Mouse (Mus musculus): ENCODE results near the gene Tas2r126.
"Not testable (repeated sequence)": the region's sequence is repeated elsewhere in the genome, so short reads cannot be mapped to it uniquely, and the experiment has no call there.

Gene Tas2r126

DNA sequence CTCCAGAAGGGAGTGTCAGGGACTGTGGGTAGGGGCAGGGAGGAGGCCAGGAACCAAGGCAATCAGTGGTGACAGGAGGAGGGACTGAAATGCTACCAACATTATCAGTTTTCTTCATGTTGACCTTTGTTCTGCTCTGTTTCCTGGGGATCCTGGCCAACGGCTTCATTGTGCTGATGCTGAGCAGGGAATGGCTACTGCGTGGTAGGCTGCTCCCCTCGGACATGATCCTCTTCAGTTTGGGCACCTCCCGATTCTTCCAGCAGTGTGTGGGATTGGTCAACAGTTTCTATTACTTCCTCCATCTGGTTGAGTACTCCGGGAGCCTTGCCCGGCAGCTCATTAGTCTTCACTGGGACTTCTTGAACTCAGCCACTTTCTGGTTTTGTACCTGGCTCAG is at the start of gene Tas2r126:
Gene Tas2r126 (plus strand): TSS at position 90 of the 400 bp plus-strand sequence.
- DNase-seq (ENCODE audit: low spot score), result no peak

- DNase-seq (ENCODE audit: low spot score), result no peak
These were observed 48.7 kb upstream of the Tas2r126 start for GRCm38 (mm10) chr6:42385635-42386034.

DNA sequence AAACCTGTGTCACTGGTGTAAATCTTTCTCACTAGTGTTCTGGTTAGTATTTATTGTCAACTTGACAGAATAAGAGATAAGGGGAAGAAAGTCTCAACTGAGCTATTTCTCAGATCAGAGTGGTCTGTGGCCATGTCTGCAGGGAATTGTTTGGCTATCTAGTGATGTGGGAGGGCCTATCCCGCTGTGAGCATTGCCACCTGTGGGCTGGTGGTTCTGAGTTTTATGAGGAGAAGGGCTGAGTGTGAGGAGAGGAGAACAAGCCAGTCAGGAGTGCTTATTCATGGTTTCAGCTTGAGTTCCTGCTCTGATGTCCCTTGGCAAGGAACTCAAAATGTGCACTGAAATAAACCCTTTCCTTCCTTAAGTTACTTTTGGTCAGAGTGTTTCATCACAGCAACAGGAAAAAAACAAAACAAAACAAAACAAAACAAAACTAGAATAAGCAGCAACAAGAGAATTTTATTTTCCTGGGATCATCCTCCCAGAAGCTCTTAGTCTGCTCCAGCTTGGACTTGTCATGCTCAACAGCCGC is 42.5 kb upstream of the Tas2r126 start:
- DNase-seq (ENCODE audit: low spot score), result no peak

- no peak for DNase-seq (ENCODE audit: low spot score)
These were observed 38.1 kb upstream of the Tas2r126 start for GRCm38 (mm10) chr6:42395960-42396809.

DNA sequence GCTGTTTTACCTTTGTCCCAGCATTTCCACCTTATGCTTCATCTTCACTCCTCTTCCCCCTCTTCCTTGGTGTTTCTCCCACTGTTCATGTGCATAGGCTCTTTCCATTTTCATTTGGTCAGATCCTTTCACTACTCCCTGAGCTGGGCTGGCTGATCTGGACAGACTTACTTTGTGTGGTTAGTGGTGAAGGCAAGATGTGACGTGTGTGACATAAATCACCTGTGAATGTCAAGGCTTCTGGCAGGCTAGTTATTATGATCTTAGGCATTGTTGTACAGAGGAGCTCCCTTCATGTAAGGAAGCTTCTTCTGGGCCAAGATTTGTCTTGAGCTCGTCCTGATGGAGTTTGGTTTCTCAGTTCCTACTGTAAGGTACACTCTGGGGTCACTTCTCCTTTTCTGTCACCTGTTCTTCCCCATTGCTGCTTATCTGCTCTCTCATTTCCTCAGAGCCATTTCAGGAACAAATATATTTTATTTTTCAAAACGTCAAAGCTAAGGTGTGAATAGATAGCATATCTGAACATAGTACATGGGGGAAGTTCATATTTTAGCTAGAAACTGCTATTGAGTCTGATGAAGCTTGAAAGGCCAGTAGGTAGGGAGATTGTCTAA is 37.2 kb upstream of the Tas2r126 start:
- no peak for DNase-seq (ENCODE audit: low spot score)

GRCm38 (mm10) chr6:42398285-42398684 is 36.0 kb upstream of the Tas2r126 start:
- no peak for DNase-seq (ENCODE audit: low spot score)

- DNase-seq (ENCODE audit: low spot score), result no peak
These were observed 35.3 kb upstream of the Tas2r126 start for GRCm38 (mm10) chr6:42398998-42399397.

DNA sequence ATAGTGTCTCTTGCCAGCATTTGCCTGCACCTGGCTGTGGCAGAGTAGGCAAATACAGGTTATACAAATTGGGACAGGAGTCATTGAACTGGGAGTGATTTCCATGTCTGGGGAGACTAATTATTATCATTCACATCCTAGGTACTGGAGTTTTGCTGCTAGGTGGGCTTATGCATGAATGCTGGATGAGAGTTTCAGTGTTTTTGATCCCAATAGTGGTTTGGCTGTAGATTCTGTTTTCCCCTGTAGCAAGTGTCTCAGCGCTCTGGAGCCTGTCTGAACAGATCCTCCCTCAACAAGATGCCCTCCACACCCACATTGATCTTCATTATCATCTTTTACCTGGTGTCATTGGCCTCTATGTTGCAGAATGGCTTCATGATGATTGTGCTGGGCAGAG is 34.4 kb upstream of the Tas2r126 start, which contains the start of gene Tas2r143:
Gene Tas2r143 (plus strand): TSS at position 301 of the 400 bp plus-strand sequence.
- DNase-seq (ENCODE audit: low spot score), result no peak

DNA sequence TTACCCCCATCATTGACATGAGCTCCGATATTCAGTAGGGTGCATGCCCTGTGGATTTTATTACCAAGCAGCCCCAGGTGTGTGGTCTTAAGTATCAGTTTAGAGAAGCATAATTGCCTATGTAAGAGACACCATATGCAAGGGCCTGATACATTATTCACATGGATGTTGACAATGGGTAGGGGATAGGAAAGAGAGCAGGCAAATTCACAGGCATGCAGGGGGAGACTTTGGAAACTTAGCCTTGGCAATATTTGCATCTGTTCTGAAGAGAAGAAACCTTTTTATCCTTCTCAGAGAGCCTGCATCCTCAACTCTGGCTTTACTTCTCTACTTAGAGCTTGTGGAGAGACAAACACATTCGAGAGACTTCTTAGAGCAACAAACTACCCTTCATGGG is 29.2 kb upstream of the Tas2r126 start, which contains the start of gene Tas2r135:
Gene Tas2r135 (plus strand): TSS at position 301 of the 400 bp plus-strand sequence.
- DNase-seq (ENCODE audit: low spot score), result no peak

DNA sequence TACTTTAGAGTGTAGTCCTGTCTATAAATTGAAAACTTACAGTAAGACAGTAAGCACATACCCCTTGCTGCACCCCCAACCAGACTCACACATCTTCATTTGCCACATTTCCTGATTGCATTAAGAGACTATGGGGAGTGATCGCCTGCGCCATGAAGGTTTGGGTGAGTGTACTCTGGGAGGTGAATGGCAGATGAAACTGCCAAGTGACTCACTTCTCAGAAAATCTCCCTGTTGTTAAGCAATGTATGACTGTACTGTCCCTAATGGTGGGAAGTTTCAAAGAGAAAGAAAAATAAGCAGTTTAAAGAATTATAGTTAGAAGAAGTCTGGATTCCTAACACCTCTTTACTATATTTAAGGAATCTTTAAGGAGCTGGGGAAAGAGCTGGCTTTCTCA is 14.9 kb upstream of the Tas2r126 start:
- no peak for DNase-seq (ENCODE audit: low spot score)

- no peak for DNase-seq (ENCODE audit: low spot score)
These were observed 12.9 kb upstream of the Tas2r126 start for GRCm38 (mm10) chr6:42421439-42421838.

- no peak for DNase-seq (ENCODE audit: low spot score)
These were observed 9.9 kb upstream of the Tas2r126 start for GRCm38 (mm10) chr6:42424472-42424871.

DNA sequence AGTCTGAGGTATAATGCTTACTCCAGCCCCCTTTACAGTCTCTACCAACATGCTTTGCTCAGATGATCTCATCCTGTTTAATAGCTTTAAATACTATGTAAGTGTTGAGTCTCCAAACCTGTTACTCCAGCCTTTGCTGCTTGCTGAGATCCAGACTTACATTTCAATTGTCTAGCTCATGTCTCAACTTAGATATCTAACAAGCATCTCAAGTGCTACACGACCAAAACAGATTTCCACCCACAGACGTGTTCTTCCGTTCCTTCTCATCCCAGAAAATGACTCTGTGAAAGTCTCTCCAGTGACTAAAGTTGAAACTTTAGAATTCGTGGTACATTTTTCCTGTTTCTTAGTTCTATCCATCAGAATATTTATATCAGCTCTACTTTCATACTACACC is 8.0 kb upstream of the Tas2r126 start:
- DNase-seq (ENCODE audit: low spot score), result no peak

- no peak for DNase-seq (ENCODE audit: low spot score)
These were observed 781 bp upstream of the Tas2r126 start for GRCm38 (mm10) chr6:42433554-42433953.

DNA sequence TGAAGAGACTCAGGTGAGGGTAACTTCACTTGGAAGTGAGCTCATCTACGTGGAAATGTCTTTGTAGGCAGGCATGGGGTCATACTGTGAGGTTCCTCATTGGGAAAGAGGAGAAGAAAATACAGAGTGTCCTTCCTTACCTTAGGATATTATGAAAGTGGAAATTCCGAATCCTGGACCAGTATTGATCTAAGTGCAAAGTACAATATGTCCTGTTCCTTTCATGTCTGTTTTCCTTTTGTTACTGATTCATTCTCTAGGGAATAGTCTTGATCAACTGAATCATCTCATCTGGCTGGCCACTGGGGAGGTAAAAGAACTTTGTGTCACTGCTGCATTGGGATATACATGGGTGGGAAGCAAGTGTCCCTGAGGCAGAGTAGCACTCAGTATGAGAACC is 1.2 kb downstream of the Tas2r126 start:
- DNase-seq (ENCODE audit: low spot score), result no peak

GRCm38 (mm10) chr6:42441395-42441794 is 7.1 kb downstream of the Tas2r126 start:
- no peak for DNase-seq (ENCODE audit: low spot score)

DNA sequence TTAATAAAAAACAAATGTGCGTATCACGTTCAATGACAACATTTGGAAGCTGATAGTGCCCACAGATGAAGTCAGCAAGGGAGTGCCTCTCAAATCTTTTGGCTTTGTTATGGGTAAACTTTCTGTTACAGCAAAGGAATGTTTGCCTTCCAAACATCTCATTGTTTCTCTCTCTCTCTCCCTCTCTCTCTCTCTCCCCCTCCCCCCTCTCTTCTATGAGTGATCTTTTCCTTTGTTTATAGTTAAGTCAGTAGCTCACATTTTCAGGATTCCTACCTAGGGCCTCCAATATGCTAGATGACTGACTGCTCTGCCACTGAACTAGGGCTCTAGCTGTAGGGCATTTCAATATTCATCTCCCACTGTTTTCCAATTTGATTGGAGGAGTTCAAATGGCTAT is 10.2 kb downstream of the Tas2r126 start:
- DNase-seq (ENCODE audit: low spot score), result no peak

DNA sequence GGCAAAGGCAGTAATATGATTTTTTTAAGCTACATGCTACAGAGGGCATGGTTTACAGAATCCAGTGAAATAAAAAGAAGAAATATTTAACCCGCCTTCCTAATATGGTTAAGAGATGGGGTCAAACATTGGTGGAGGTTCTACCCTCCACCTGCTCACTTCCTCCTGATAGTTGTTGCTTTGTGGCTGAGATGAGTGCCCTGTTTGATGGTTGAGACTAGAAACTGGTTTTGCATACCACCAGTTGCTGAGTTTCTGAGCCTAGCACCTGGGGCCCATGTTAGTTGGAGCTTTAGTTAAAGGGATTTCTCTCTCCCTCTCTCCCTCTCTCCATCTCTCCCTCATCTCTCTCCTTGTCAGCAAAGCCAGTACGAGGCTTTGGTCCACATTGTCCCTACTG is 13.0 kb downstream of the Tas2r126 start:
- DNase-seq (ENCODE audit: low spot score), result no peak

DNA sequence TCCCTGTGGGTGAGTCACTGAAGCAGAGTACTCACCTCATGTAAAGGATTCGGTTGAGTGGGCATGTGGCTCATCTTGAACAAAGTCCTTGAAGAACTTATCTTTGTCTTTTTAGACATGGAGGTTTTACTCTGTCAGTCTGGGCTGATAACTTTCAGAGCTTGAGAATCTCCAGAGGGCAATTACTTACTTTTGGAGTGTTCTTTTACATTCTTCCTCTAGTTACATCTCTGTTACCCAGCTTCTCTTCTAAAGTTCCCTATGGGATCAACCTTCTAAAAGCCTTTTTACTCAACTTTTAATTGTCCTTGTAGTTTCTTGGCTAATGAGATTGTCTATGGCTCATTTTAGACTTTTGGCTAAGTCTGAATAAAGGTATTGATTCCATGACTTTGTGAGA is 30.8 kb downstream of the Tas2r126 start, which contains the start of gene Olfr458:
Gene Olfr458 (minus strand): TSS at position 101 of the 400 bp plus-strand sequence.
- DNase-seq (ENCODE audit: low spot score), result no peak

GRCm38 (mm10) chr6:42470542-42470941 is 36.2 kb downstream of the Tas2r126 start:
- DNase-seq (ENCODE audit: low spot score), result no peak

DNA sequence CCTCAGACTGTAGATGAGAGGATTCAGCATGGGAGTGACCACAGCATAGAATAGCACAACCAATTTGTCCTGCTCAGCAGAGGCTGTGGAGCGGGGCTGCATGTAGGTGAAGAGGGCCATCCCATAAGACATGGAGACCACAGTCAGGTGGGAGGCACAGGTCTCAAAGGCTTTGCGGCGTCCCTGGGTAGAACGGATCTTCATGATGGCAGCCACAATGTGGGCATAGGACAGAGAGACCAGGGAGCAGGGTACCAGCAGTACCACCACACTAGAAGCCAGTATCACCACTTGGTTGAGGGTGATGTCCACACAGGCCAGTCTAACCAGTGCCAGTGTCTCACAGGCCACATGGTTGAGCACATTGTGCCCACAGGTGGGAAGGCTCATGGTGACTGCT is 37.0 kb downstream of the Tas2r126 start:
- not testable (repeated sequence) for DNase-seq (ENCODE audit: low spot score)

GRCm38 (mm10) chr6:42476235-42476634 is 41.9 kb downstream of the Tas2r126 start, which contains the start of gene Olfr457:
TSS of gene Olfr457 (minus strand) at chr6:42476335.
- DNase-seq (ENCODE audit: low spot score), result no peak

GRCm38 (mm10) chr6:42484633-42485032 is 50.3 kb downstream of the Tas2r126 start:
- no peak for DNase-seq (ENCODE audit: low spot score)

Measured in retina, embryonic 14.5 days (tissue).